Mouse (Mus musculus): ENCODE results near the gene Jam3.

The Jam3 gene

DNA sequence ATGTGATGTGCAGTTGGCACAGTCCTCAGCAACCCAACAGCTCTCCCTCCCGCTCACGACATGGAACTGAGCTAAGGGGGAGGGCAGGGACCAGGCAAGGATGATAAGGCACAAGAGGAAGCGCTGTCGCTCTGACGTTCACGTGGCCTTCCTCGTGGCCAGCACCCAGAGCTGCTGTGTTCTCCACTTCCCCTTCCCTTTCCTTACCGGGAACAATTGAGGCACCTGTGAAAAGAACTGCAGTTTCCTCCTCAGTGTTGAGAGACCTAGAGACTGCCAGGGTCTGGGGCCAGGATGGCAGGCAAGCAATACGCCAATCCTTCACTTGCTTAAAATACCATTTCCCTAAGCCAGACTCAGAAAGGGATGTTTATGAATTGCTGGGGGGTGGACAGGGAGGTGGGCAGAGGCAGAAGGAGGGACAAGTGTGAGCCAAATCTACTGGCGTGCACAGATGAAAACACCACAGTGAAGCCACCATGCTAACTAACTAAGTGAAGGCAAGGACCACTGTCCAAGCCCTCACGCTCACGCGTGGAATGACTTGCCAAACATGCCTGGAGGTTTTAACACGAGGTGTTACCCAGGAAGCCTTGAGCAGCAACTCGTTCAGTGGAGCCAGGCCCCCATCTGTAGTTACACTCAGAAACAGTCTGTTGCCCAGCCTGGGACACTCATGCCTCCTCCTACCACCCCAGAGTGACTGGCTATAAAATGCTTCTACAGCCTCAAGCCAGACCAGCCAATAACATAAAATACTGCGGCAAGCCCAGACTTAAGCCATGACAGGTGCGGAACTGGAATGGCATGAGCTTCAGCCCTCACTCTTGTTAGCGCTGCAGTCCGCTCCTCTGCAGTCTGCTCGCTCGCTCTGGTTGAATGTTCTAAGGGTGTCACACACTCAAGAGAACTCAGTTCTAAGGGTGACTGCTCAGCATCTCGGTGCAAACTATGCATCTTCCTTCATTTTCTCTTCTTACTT is 45.4 kb downstream of the Jam3 start:
- peak; percentile 85 for DNase-seq

DNA sequence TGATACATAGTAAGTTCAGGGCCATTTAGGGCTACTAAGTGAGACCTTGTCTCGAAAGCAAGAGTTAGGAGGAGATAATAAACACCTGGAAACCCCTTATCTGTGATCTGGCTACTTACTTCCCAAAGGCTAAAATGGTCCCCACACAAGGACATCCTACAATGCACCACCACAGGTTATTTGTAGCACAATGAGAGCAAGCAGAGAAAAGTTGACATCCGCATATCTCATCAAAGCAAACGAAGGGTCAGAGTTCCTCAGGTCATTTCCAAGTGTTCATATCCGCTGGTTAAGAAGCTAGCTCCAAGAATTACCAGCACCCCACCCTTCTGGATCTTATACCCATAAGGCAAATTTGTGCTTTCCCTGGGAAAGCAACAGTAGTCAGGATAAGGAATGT is 46.8 kb downstream of the Jam3 start:
- DNase-seq = peak; percentile 68

DNA sequence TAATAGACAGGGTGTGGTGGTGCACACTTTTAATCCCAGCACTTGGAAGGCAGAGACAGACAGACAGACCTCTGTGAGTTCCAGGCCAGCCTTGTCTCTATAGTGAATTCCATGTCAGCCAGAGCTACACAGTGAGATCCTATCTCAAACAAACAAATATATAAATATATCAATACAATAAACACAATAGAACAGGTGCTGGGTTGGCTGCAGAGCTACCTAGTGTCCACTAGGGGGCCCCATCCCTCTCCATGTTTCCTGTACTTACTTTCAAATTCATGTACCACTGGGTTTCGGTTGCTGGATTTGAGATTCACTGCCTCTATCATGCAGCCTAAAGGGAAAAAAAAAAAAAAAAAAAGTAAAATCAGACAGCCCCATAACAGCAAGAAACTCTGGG is 49.1 kb downstream of the Jam3 start:
- peak; percentile 69 for DNase-seq

DNA sequence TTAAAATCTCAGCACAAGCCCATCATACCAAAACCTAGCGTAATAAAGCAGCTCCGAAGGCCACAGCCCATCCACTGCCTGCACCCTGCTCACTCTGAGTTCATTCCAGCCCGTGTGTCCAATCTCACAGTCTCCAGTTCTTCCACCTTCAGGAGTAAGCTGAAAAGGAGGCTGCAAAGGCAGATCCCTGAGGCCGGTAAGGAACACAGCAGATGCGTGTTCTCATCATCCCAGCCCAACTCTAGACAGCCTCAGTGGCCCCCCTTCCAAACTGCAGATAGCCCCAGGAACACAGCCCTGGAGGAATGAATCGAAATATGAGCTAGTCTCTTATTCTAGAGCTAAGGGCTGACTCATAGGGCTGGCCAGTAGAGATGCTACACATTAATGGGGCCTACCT is 53.8 kb downstream of the Jam3 start:
- no peak for DNase-seq

DNA sequence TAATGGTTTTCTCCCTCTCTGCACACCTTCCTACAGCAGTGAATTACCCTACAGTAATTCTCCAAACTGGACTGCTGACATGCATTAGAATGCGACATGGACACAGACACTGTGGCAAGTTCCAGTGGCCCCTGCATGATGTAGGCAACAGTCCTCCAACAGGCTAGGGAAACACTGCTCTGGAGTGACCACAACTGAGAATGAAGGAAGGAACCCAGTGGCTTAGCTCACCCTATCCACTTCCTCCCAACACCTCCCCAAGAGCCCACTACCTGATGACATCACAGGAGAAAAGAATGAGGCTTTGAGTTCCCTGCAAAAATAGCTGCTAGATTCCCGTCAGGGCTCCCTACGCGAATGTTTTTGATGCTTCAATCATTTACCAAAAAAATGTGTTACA is 55.7 kb downstream of the Jam3 start:
- DNase-seq = no peak

DNA sequence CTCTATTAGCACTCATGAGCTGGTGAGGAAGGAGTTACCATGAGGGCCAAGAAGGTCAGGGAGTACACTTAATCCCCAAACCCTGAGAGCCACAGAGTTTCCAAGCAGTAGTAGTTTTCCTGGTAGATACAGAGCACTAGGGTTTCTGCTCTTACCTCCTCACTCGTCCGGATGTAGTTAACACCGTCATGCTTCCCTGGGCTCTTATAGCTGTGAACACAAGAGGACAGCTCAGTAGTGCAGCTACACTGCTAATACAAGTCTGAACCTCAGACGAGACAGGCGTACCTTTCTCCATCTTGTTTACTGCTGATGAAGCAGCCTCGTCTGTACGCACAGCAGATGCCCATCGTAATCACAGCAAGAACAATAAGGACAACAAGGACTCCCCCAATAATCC is 56.7 kb downstream of the Jam3 start:
- no peak for DNase-seq

DNA sequence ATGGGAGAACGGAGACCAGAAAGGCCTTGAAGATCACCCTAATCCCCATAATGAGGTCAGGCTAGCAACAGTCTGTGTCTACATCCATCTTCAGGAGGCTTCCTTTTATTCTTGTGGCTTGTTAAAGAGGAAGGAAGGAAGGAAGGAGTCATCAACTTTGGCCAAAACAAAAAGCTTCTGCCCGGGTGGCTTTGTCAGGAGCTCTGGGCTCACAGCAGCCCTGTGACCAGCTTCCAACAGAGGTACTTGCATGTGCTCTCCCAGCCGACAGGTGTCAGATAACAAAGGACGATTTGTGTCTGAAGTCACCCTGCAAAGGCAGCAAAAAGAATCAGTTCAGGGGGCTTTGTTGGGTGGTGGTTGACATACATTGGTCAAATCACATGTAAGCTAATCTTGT is 57.1 kb downstream of the Jam3 start:
- peak; percentile 35 for DNase-seq

DNA sequence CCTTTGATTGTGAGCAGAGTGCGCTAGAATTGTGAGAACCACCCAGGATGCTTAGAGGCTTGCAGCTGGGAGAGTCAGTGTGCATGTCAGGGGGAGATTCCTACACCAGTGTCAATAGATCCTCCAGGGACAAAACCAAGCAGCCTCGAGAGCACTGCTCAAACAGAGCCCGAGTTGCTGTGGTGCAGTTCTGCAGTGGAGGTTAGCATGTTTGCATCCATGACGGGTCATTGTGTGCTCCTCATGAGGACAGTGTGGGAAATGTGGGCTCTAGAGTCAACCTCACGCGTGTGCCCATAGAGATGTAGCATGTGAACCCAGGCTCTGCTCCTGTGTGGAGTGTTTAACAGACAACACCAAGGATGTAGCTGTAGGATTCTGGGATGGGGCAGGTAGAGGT is 62.3 kb downstream of the Jam3 start:
- no peak for DNase-seq

DNA sequence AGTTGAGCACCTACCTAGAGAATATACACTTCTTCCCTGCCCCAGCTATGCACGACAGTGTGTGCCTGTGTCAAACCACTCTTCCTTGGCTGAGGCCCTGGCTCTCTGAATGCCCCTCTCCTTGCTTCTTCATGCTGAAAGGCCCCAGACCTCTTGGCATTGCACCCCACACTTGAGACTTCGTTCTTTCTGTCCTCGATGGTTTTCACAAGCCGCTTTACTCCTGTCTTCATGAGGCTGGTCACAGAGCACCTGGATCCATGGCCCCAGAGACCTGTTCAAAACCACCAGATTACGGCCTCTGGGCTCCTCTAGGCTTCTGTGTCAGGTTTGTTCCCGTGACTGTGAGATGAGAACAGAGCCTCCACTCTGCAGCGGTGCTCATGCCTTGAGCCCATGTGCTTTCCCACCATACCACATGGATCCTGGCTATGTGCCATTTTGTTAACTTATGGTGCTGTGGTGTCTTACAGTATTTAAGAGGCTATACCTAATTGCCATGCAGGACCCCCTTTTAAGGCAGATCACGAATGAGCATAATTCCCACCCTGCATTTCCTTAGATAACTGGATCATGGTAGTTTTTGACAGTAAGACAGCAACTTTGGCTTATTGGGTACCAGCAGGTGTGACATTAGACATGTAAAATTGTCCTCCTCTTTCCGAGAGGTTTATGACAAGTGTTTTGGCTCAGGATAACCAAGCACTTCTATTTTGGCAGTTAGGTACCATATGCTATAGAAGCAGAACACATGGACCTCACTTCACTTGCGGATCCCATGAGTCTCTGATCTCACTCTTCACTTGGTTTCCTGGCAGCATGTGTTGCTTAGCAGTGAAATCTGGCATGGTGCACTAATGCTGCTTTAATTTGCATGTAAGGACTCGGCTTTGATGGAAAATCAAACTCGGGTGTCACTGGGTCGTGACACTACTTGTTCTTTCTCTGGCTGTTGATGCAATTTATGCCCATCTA is 64.1 kb downstream of the Jam3 start:
- no peak for DNase-seq

DNA sequence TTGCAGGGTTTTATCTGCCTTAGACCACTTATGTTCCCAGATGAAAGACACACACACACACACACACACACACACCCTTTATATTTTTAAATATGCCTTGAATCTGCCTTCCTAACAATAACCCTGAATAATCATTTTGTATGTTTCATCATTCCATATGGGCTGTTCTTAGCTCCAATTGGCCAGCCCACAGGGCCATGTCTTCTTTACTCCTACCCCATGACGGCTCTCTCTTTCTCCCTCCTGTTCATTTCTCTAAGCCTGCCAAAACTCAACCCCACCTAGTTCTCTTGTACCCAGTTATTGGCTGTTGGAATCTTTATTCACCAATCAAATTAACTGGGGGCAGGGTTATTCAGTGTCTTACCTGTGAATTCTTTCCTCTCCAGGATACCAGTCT is 65.1 kb downstream of the Jam3 start:
- DNase-seq = no peak

DNA sequence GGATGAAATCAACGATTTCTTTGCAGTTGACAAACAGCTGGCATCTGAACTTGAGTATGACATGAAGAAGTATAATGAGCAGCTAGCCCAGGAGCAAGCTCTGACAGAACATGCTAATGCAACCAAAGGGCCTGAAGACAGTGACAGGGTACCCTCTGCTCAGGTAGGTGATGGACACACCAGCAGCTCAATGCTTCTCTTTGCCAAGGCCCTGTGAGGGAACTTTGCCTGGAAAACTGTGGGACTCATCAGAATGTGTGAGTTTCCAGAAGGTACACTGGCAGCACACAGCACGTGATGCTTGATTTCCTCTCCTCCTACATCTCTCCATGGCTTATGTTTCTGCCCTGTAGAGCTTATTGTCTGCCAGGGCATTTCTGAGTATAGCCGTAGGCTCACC is 67.8 kb downstream of the Jam3 start:
- no peak for DNase-seq

DNA sequence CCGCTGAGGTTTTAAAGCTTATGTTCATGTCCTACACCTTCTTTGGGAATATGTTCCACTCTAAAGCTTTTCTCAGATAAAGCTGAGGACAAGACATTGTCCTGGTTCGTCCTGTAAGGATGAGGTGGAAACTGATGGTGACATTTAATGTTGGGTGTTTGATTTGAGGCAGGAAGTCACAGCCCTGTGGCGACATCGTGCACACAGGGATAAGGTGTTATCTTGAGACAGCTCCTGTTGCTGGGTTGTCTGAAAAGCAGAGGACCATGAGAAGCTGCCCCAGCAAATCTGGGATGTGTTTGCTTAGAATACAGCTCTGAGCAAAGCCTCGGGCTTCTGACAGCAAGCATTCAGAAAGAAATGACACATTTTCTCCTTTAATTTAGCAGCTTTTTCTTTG is 69.0 kb downstream of the Jam3 start:
- no peak for DNase-seq

DNA sequence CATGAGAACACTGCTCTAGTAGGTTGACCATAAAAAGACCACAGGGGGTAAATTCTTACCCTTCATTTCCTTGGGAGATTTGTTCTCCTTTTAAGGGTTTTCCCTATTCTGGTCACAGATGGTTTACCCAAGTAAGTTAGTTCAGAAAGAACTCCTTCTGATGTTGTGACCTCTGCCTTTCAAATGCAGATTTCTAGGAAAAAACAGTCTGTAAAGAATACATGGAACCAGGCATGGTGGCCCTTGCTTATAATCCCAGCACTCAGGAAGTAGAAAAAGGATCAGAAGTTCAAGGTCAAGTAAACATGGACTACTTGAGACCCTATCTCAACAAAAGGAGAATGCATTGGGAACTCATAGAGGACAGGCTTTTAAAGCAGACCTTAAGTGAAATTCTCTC is 79.4 kb downstream of the Jam3 start:
- no peak for DNase-seq

DNA sequence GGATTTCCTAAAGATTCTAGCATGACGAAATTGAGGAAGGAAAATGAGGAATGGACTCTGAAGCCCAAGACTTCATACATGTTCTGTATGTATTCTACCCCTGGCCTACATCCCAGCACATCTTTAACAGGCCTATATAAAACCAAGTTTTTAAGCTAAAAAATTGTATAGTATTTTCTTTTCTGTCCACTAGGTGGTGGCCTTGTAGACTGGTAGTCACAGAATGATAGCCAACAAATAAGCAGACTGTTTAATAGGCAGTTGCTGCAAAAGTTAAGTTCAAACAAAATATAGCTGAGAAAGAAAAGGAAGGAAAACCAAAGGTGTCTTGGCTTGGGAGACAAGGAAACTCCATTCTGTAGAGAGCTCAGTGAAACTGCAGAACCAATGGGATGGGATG is 80.5 kb downstream of the Jam3 start:
- DNase-seq = peak; percentile 13

DNA sequence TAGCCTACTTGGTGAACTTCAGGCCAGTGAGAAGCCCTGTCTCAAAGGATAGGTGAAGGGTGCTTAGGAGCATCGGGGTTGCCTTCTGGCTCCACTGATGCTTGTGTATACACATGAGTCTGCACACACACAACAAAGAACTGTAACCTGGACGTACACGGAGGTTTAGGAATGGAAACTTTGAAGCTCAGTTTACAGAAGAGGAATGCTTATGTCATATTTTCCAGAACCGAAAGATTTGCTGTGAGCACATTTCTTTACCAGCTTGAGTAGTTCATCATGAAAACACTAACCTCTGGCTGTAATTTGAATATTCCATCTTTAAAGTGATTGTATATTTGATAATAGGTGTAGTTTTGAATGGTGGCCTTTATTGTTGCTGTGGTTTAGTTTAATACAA is 84.3 kb downstream of the Jam3 start:
- no peak for DNase-seq

DNA sequence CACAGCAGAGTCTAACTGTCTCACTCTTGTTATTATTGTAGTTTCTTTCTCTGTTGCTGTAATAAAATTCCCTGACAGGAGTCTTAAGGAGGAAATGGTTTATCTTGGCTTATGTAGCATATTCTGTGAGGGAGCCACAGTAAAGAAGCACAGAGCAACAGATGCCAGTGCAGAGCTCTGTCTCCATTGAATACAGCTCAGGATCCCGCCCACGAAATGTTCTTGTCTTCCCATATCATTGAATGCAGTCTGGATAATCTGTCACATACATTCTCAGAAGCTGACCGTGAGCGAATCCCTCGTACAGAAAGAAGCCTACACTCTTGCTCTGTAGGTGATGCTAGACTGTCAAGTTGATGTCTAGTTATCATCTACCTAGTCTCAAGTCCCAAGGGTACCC is 96.9 kb downstream of the Jam3 start:
- no peak for DNase-seq

DNA sequence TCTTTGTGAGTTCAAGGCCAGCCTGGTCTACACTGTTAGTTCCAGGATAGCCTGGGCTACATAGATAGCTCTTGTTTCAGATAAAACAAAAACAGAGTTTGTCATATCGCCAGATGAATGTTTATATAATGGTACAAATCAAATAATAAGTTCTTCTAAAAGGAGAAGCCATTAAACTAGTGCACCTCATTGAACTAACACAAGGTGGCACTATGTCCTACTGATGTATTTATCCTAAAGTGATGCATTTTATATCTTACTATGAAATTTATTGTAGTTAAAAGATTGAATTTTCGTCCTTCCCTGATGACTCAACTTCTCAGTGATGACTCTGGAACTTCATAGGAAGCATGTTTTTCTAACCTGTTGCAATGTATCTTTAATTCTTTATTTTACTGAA is 105.7 kb downstream of the Jam3 start:
- no peak for DNase-seq

Data from kidney, adult 9 months (tissue).